Mouse (Mus musculus) kidney, adult 2 months (tissue): Measurements from ENCODE around the gene Ptpru.

Experiments used
- CTCF ChIP-seq: fragments of 200-500 bp; conservative IDR thresholded peaks from 2 replicates; pipeline ENCODE4 v1.5.1; 2011; ENCODE audit warnings: low read depth, mild to moderate bottlenecking, control low read depth, low read length, moderate library complexity, mixed read lengths; ENCODE audit not compliant: insufficient read depth, insufficient read length
- POLR2A ChIP-seq: fragments of 200-500 bp; IDR thresholded peaks from one replicate; pipeline ENCODE4 v1.6.1; 2011; ENCODE audit warnings: low read depth, low read length, control low read depth

GRCm38 (mm10) chr4:131781023-131781422, 57.1 kb downstream of the Ptpru start:
- no peak for TF ChIP-seq CTCF
- TF ChIP-seq POLR2A: no peak
